Mouse (Mus musculus) stomach, embryonic 14.5 days (tissue): ENCODE data around the gene Cited1. TPM values are rescaled to one million over a fixed set of nuclear protein-coding genes. Genes with fewer than 3 reads are reported as not detected.
"Not testable (repeated sequence)": the region's sequence is repeated elsewhere in the genome, so short reads cannot be mapped to it uniquely, and the experiment has no call there.

ENCODE experiments used
- ATAC-seq: fragments of 200-750 bp; cut with Nextera tagmentation; 2 replicates; pipeline ENCODE4 v1.8.0; 2017; ENCODE audit warnings: low read depth, moderate TSS enrichment; ENCODE audit not compliant: insufficient number of reproducible peaks, insufficient read depth, low FRiP score
- H3K27ac ChIP-seq: fragments of 300-500 bp; sonication (generic); 2 replicates; pipeline ENCODE4 v1.5.1; 2014; ENCODE audit warnings: mild to moderate bottlenecking, low read length, moderate library complexity, mixed read lengths
- H3K27me3 ChIP-seq: fragments of 300-500 bp; sonication (generic); 2 replicates; pipeline ENCODE4 v1.6.1; 2014; ENCODE audit warnings: low read length, control low read depth, mixed read lengths; ENCODE audit not compliant: control insufficient read depth, insufficient read depth
- H3K36me3 ChIP-seq: fragments of 300-500 bp; sonication (generic); 2 replicates; pipeline ENCODE4 v1.6.1; 2014; ENCODE audit warnings: mild to moderate bottlenecking, control low read depth, low read length, moderate library complexity, mixed read lengths; ENCODE audit not compliant: control insufficient read depth, insufficient read depth
- H3K4me1 ChIP-seq: fragments of 300-500 bp; sonication (generic); 2 replicates; pipeline ENCODE4 v1.6.1; 2014; ENCODE audit warnings: low read length, control low read depth, mixed read lengths; ENCODE audit not compliant: control insufficient read depth, insufficient read depth
- H3K4me2 ChIP-seq: fragments of 300-500 bp; sonication (generic); replicated peaks from 2 replicates; pipeline ENCODE4 v1.6.1; 2014; ENCODE audit warnings: low read depth, low read length, control low read depth
- H3K4me3 ChIP-seq: fragments of 300-500 bp; sonication (generic); 2 replicates; pipeline ENCODE4 v1.5.1; 2014; ENCODE audit warnings: low read depth, low read length, control low read depth
- H3K9ac ChIP-seq: fragments of 300-500 bp; sonication (generic); replicated peaks from 2 replicates; pipeline ENCODE4 v1.6.1; 2014; ENCODE audit warnings: low read depth, mild to moderate bottlenecking, control low read depth, low read length, moderate library complexity, mixed read lengths
- H3K9me3 ChIP-seq: fragments of 300-500 bp; sonication (generic); 2 replicates; pipeline ENCODE4 v1.6.1; 2016; ENCODE audit warnings: low read depth, low read length, control low read depth; ENCODE audit not compliant: control insufficient read depth
- WGBS: fragments of 180-500 bp; shearing (Covaris S2); extraction: QIAGEN DNeasy Blood & Tissue Kit; methylation state at CpG from one replicate; pipeline ENCODE4 v1.1.7; 2014; 5-methylcytosine and 5-hydroxymethylcytosine counted together
- microRNA-seq: library from miRNA; unstranded; fragments of <30 nt; microRNA quantifications from one replicate; pipeline ENCODE4, GENCODE M21; 2016
- polyA plus RNA-seq: library from polyadenylated mRNA; unstranded; fragments of >200 nt; fragmentation: Nextera tagmentation; extraction: Ambion mirVana; gene quantifications from 2 replicates; pipeline ENCODE4 v1.2.1, GENCODE M21; 2014

Gene Cited1
- polyA plus RNA-seq, 1 experiment from 2014 or later, result 3.8 TPM

GRCm38 (mm10) chrX:102250150-102250890 lies 1.7 kb downstream of the Cited1 start:
- Histone ChIP-seq H3K9ac (no peak overlapping the region), H3K4me2 (peak overlapping the region; percentile 88), H3K36me3 (no peaks in the 10 kb centered on the region), H3K4me3 (peak overlapping the region; percentile 40), H3K9me3 (no peaks in the 10 kb centered on the region), H3K27ac (no peak overlapping the region), H3K27me3 (peaks cover 15% of the 10 kb centered on the region; the same call in 1 of the 2 replicates), H3K4me1 (no peaks in the 10 kb centered on the region)
- 15% methylated on average over 55 of the region's 68 CpGs for WGBS
- no peak for ATAC-seq

DNA sequence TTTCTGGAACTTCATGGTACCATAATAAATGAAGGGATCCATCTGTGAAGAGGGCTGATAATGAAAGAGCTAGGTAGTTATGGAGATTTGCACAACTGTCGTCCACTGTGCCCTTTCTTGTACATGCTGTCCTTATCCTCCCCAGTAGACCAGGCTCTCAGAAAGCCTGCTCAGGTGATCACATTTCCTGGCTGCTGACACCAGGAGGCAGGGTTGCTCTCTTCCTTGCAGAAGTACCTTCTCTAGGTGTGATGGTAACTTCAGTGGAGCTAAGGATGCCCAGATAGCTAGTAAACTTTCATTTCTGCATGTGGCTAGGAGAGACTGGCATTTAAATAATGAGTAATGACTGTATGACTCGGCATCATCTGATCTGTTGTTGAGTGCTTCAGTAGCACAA lies 7.6 kb downstream of the Cited1 start:
- Histone ChIP-seq H3K4me2 (no peak overlapping the region), H3K36me3 (no peaks in the 10 kb centered on the region), H3K9me3 (no peaks in the 10 kb centered on the region), H3K27ac (no peak overlapping the region), H3K4me1 (no peaks in the 10 kb centered on the region), H3K4me3 (no peak overlapping the region), H3K9ac (no peak overlapping the region), H3K27me3 (peaks cover 7% of the 10 kb centered on the region; the same call in 1 of the 2 replicates)
- WGBS, result 61% methylated on average over 2 of the region's 2 CpGs
- ATAC-seq, result no peak

DNA sequence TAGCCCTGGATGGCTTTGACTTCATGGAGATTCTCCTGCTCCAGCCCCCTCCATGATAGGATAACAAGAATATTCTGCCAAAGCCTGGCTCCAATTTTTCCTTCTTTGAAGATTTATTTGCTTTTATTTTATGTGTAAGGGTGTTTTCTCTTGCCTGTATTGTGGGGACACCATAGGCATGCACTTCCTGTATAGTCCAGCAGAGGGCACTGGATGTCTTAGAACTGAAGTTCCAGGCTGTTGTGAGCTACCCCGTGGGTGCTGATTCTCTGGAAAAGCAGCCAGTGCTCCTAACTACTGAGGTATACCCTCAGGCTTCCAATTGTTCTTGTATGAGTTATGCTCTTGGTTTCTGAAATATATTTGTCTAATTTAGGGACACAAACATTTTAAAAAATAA lies 32.9 kb downstream of the Cited1 start:
- Histone ChIP-seq H3K27ac (no peak overlapping the region), H3K36me3 (no peaks in the 10 kb centered on the region), H3K4me3 (no peak overlapping the region), H3K9me3 (no peaks in the 10 kb centered on the region), H3K9ac (no peak overlapping the region), H3K4me1 (no peaks in the 10 kb centered on the region), H3K27me3 (no peaks in the 10 kb centered on the region), H3K4me2 (no peak overlapping the region)
- 25% methylated on average over 1 of the region's 1 CpGs for WGBS
- ATAC-seq, result no peak

- not testable (repeated sequence) for H3K4me2 ChIP-seq, H3K36me3 ChIP-seq, H3K27ac ChIP-seq, H3K4me3 ChIP-seq, H3K4me1 ChIP-seq, ATAC-seq, H3K27me3 ChIP-seq, H3K9ac ChIP-seq, H3K9me3 ChIP-seq
- WGBS, result 53% methylated on average over 9 of the region's 9 CpGs
Measured at GRCm38 (mm10) chrX:102215356-102215755, 36.6 kb downstream of the Cited1 start.

Small RNAs within 50 kb of the gene (microRNA-seq; reads per million reads assigned to microRNA genes)
- not detected for gene Gm26318

Other genes starting within 250 kb of the Cited1 start
- gene Rtl5, start 180.9 kb downstream of the Cited1 start, polyA plus RNA-seq, result 1.6 and 2.9 TPM in 2 replicates
- gene Pin4, start 132.7 kb downstream of the Cited1 start, polyA plus RNA-seq, result 74.4 and 86.4 TPM in 2 replicates
- 12.5 and 14.5 TPM in 2 replicates for gene Ercc6l, start 95.1 kb downstream of the Cited1 start, polyA plus RNA-seq
- gene Rps4x, start 62.8 kb downstream of the Cited1 start, polyA plus RNA-seq, result 1,018 and 1,051 TPM in 2 replicates